Mouse (Mus musculus): Measurements from ENCODE around the gene Slc16a3. TPM values are rescaled to one million over a fixed set of nuclear protein-coding genes. Genes with fewer than 3 reads are reported as not detected.

Gene Slc16a3
- polyA plus RNA-seq, 1 experiment from 2014 or later: 2.9 TPM

DNA sequence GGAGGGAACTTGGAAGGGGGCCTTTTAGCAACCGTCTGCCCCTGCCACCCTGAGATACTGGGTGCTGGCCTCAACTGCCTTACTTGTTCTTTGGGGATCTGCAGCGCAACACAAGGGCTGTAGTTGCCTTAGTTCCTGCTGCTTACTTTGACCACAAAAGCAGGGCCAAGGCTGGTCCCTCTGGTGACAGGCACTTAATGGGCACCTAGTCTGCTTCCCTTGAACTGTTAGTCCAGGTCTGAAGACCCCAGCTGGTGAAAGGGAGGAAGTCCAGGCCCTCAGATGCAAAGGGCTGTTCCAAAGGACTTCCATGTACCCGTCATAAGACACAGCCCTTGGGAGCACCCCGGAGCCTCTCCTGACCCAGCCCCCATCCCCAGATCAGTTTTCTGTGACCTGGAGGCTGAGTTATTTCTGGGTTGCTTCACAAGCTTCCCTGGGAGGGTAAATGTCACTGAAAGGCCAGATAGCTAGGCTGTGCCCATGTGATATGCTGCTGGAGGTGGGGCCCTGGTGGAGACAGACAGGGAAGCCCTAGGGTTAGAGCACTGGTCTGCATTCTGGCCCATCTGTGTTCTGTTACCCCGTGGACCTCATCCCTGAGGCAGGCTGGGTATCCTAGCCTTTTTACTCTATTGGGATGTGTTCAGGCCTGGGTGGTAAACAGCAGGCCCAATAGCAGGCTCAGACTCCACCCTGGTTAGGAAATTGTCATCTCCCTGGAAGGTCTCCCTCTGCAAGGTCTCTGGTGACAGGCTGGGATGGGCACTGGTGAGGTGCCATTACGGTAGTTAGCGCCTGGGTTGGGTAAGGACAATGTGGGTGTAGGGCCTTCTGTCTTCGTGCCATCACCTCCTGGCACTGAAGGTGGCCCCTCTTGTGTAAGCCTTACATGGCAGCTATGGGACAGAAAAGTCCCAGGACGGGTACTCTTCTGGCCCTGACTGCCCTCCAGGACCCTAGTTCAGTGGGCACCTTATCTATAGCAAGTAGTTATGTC lies 3.8 kb downstream of the Slc16a3 start:
- ATAC-seq (ENCODE audit: low read depth): no peak
- H3K4me1 ChIP-seq (ENCODE audit: control insufficient read depth, insufficient read depth, low read length): peaks cover 12% of the 10 kb centered on the region; the same call in 1 of the 2 replicates
- H3K4me3 ChIP-seq (ENCODE audit: low read depth, low read length): no peak overlapping the region
- 0 out of 2 replicates have a peak, but pooled peaks cover 1% of the 10 kb centered on the region for H3K36me3 ChIP-seq (ENCODE audit: control insufficient read depth, insufficient read depth, low read length)
- H3K9me3 ChIP-seq (ENCODE audit: control insufficient read depth, low read length): no peaks in the 10 kb centered on the region
- no peak overlapping the region for H3K27ac ChIP-seq (ENCODE audit: low read depth, low read length)
- H3K4me2 ChIP-seq (ENCODE audit: low read depth, low read length): peak overlapping the region; percentile 4; the same call in 1 of the 2 replicates
- H3K9ac ChIP-seq (replicated peaks; ENCODE audit: low read depth, low read length): no peak overlapping the region
- 85% methylated on average over 9 of the region's 9 CpGs for WGBS
- H3K27me3 ChIP-seq (ENCODE audit: control insufficient read depth, insufficient read depth, low read length): peaks cover 22% of the 10 kb centered on the region

- H3K4me2 ChIP-seq (ENCODE audit: low read depth, low read length): no peak overlapping the region
- no peaks in the 10 kb centered on the region for H3K9me3 ChIP-seq (ENCODE audit: control insufficient read depth, low read length)
- H3K9ac ChIP-seq (replicated peaks; ENCODE audit: low read depth, low read length): no peak overlapping the region
- peaks cover 6% of the 10 kb centered on the region; the same call in 1 of the 2 replicates for H3K4me1 ChIP-seq (ENCODE audit: control insufficient read depth, insufficient read depth, low read length)
- 88% methylated on average over 5 of the region's 5 CpGs for WGBS
- H3K27ac ChIP-seq (ENCODE audit: low read depth, low read length): no peak overlapping the region
- no peak for ATAC-seq (ENCODE audit: low read depth)
- peaks cover 8% of the 10 kb centered on the region; the same call in 1 of the 2 replicates for H3K36me3 ChIP-seq (ENCODE audit: control insufficient read depth, insufficient read depth, low read length)
- no peak overlapping the region for H3K4me3 ChIP-seq (ENCODE audit: low read depth, low read length)
- peaks cover 7% of the 10 kb centered on the region for H3K27me3 ChIP-seq (ENCODE audit: control insufficient read depth, insufficient read depth, low read length)
These were observed 6.7 kb downstream of the Slc16a3 start for GRCm38 (mm10) chr11:120954936-120955335.

- ATAC-seq (ENCODE audit: low read depth): no peak
- no peak overlapping the region for H3K4me3 ChIP-seq (ENCODE audit: low read depth, low read length)
- no peak overlapping the region for H3K4me2 ChIP-seq (ENCODE audit: low read depth, low read length)
- H3K9me3 ChIP-seq (ENCODE audit: control insufficient read depth, low read length): no peaks in the 10 kb centered on the region
- WGBS: 91% methylated on average over 8 of the region's 8 CpGs
- no peaks in the 10 kb centered on the region for H3K27me3 ChIP-seq (ENCODE audit: control insufficient read depth, insufficient read depth, low read length)
- no peak overlapping the region for H3K9ac ChIP-seq (replicated peaks; ENCODE audit: low read depth, low read length)
- no peak overlapping the region for H3K27ac ChIP-seq (ENCODE audit: low read depth, low read length)
- peaks cover 8% of the 10 kb centered on the region; the same call in 1 of the 2 replicates for H3K36me3 ChIP-seq (ENCODE audit: control insufficient read depth, insufficient read depth, low read length)
- peaks cover 6% of the 10 kb centered on the region; the same call in 1 of the 2 replicates for H3K4me1 ChIP-seq (ENCODE audit: control insufficient read depth, insufficient read depth, low read length)
These were observed 7.4 kb downstream of the Slc16a3 start for GRCm38 (mm10) chr11:120955701-120956100.

- Histone ChIP-seq H3K36me3 (ENCODE audit: control insufficient read depth, insufficient read depth, low read length) (peaks cover 8% of the 10 kb centered on the region), H3K27ac (ENCODE audit: low read depth, low read length) (no peak overlapping the region), H3K4me3 (ENCODE audit: low read depth, low read length) (no peak overlapping the region), H3K4me2 (ENCODE audit: low read depth, low read length) (no peak overlapping the region), H3K27me3 (ENCODE audit: control insufficient read depth, insufficient read depth, low read length) (no peaks in the 10 kb centered on the region), H3K4me1 (ENCODE audit: control insufficient read depth, insufficient read depth, low read length) (no peaks in the 10 kb centered on the region), H3K9me3 (ENCODE audit: control insufficient read depth, low read length) (no peaks in the 10 kb centered on the region), H3K9ac (replicated peaks; ENCODE audit: low read depth, low read length) (no peak overlapping the region)
- ATAC-seq (ENCODE audit: low read depth): no peak
- 81% methylated on average over 8 of the region's 8 CpGs for WGBS
These were observed 8.8 kb downstream of the Slc16a3 start for GRCm38 (mm10) chr11:120957052-120957451.

- no peaks in the 10 kb centered on the region for H3K27me3 ChIP-seq (ENCODE audit: control insufficient read depth, insufficient read depth, low read length)
- ATAC-seq (ENCODE audit: low read depth): no peak
- H3K9me3 ChIP-seq (ENCODE audit: control insufficient read depth, low read length): no peaks in the 10 kb centered on the region
- 83% methylated on average over 15 of the region's 15 CpGs for WGBS
- no peak overlapping the region for H3K27ac ChIP-seq (ENCODE audit: low read depth, low read length)
- no peak overlapping the region for H3K4me3 ChIP-seq (ENCODE audit: low read depth, low read length)
- H3K4me2 ChIP-seq (ENCODE audit: low read depth, low read length): no peak overlapping the region
- no peak overlapping the region for H3K9ac ChIP-seq (replicated peaks; ENCODE audit: low read depth, low read length)
- H3K36me3 ChIP-seq (ENCODE audit: control insufficient read depth, insufficient read depth, low read length): peaks cover 13% of the 10 kb centered on the region
- H3K4me1 ChIP-seq (ENCODE audit: control insufficient read depth, insufficient read depth, low read length): no peaks in the 10 kb centered on the region
These were observed 9.5 kb downstream of the Slc16a3 start for GRCm38 (mm10) chr11:120957731-120958257.

DNA sequence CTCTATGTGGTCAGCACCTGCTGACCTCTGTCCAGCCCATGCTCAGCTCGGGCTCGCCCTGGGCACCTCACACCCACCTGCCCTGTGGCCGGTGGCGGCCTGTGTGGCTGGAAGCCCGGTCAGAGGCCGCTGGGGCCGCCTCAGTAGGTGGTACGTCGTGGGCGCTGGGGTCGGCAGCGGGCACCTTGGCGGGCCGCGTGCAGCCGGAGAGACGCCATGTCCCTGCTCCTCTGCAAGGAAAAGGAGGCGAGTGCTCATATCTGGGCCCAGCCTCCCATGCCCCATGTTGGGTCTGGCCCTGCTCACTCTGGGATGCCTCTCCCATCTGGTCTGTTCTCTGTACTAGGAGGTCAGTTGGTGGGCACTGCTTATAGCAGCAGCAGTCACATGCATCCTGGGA lies 10.8 kb downstream of the Slc16a3 start:
- no peak for ATAC-seq (ENCODE audit: low read depth)
- Histone ChIP-seq H3K27me3 (ENCODE audit: control insufficient read depth, insufficient read depth, low read length) (no peaks in the 10 kb centered on the region), H3K36me3 (ENCODE audit: control insufficient read depth, insufficient read depth, low read length) (peaks cover 26% of the 10 kb centered on the region), H3K9ac (replicated peaks; ENCODE audit: low read depth, low read length) (no peak overlapping the region), H3K4me1 (ENCODE audit: control insufficient read depth, insufficient read depth, low read length) (no peaks in the 10 kb centered on the region), H3K4me2 (ENCODE audit: low read depth, low read length) (no peak overlapping the region), H3K4me3 (ENCODE audit: low read depth, low read length) (no peak overlapping the region), H3K9me3 (ENCODE audit: control insufficient read depth, low read length) (no peaks in the 10 kb centered on the region), H3K27ac (ENCODE audit: low read depth, low read length) (no peak overlapping the region)
- WGBS: 88% methylated on average over 18 of the region's 18 CpGs

DNA sequence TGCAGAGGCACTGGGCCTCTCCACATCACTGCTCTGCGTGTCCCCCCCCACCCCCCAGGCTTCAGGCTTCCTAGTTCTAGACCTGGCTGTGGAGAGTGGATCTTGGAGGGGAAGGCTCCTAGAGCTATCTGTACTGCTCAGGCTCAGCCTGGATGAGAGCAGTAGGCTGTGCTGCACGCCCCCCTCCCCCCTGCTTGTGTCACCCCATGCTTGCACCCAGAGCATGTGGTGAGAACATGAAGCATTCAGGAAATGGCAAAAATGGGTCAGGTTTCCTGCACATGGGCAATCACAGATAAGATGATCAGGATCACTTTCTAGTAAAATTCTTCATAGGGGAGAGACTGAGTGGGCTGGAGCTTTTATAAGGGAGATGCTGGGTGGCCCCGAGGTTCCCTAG lies 11.3 kb downstream of the Slc16a3 start:
- no peak overlapping the region for H3K9ac ChIP-seq (replicated peaks; ENCODE audit: low read depth, low read length)
- H3K4me3 ChIP-seq (ENCODE audit: low read depth, low read length): no peak overlapping the region
- no peaks in the 10 kb centered on the region for H3K9me3 ChIP-seq (ENCODE audit: control insufficient read depth, low read length)
- no peaks in the 10 kb centered on the region for H3K4me1 ChIP-seq (ENCODE audit: control insufficient read depth, insufficient read depth, low read length)
- no peak overlapping the region for H3K27ac ChIP-seq (ENCODE audit: low read depth, low read length)
- H3K27me3 ChIP-seq (ENCODE audit: control insufficient read depth, insufficient read depth, low read length): no peaks in the 10 kb centered on the region
- 76% methylated on average over 3 of the region's 3 CpGs for WGBS
- no peak for ATAC-seq (ENCODE audit: low read depth)
- no peak overlapping the region for H3K4me2 ChIP-seq (ENCODE audit: low read depth, low read length)
- peaks cover 31% of the 10 kb centered on the region for H3K36me3 ChIP-seq (ENCODE audit: control insufficient read depth, insufficient read depth, low read length)

DNA sequence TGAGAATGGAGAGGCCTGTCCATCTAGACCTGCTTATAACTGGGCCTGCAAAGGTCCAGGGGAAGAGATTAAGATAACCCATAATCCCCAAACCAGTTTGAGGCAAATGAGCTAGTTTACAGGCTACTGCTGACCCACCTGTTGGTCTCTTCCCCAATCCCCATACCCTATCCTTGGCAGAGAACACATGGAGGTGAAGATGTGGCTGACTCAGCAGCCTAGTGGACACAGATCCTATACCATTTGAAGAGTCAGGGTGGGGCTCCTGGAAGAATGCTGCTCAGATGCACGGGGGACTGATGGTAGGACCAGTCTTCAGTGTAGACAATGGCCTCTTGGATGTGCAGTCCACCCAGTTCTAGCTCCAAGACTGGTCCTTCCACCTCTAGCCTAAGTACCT lies 12.0 kb downstream of the Slc16a3 start:
- ATAC-seq (ENCODE audit: low read depth): no peak
- Histone ChIP-seq H3K4me2 (ENCODE audit: low read depth, low read length) (no peak overlapping the region), H3K4me1 (ENCODE audit: control insufficient read depth, insufficient read depth, low read length) (no peaks in the 10 kb centered on the region), H3K9me3 (ENCODE audit: control insufficient read depth, low read length) (no peaks in the 10 kb centered on the region), H3K4me3 (ENCODE audit: low read depth, low read length) (no peak overlapping the region), H3K36me3 (ENCODE audit: control insufficient read depth, insufficient read depth, low read length) (peaks cover 37% of the 10 kb centered on the region), H3K27me3 (ENCODE audit: control insufficient read depth, insufficient read depth, low read length) (no peaks in the 10 kb centered on the region), H3K9ac (replicated peaks; ENCODE audit: low read depth, low read length) (no peak overlapping the region), H3K27ac (ENCODE audit: low read depth, low read length) (no peak overlapping the region)
- 68% methylated on average over 1 of the region's 1 CpGs for WGBS

DNA sequence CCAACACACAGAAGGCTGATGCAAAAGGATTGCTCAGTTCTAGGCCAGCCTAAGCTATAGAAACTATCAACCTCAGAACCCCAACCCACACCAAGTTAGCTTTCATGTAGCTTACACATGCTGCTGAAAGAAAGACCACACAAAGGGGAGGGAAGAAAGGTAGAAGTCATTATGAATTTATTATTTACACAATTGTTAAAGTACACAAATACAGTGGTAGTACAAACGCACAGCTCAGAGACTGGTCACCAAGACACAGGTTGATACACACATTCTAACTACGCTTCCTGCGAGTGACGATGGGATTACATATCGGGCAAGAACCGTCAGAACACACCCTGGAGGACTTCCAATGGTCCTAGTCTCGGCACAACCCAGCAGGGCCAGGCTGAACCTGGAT lies 13.3 kb downstream of the Slc16a3 start:
- no peaks in the 10 kb centered on the region for H3K9me3 ChIP-seq (ENCODE audit: control insufficient read depth, low read length)
- ATAC-seq (ENCODE audit: low read depth): no peak
- H3K4me2 ChIP-seq (ENCODE audit: low read depth, low read length): no peak overlapping the region
- peaks cover 50% of the 10 kb centered on the region for H3K36me3 ChIP-seq (ENCODE audit: control insufficient read depth, insufficient read depth, low read length)
- no peak overlapping the region for H3K9ac ChIP-seq (replicated peaks; ENCODE audit: low read depth, low read length)
- no peak overlapping the region for H3K27ac ChIP-seq (ENCODE audit: low read depth, low read length)
- no peaks in the 10 kb centered on the region for H3K27me3 ChIP-seq (ENCODE audit: control insufficient read depth, insufficient read depth, low read length)
- WGBS: 85% methylated on average over 7 of the region's 7 CpGs
- H3K4me3 ChIP-seq (ENCODE audit: low read depth, low read length): no peak overlapping the region
- H3K4me1 ChIP-seq (ENCODE audit: control insufficient read depth, insufficient read depth, low read length): no peaks in the 10 kb centered on the region

Measured in neural tube, embryonic 14.5 days (tissue).